Mouse (Mus musculus): ENCODE results near the gene Snrnp70. TPM values are rescaled to one million over a fixed set of nuclear protein-coding genes. Genes with fewer than 3 reads are reported as not detected.
A peak's percentile ranks its signal among the peaks of the same experiment; 100 is the strongest.

Snrnp70 gene
- polyA plus RNA-seq, 1 experiment from 2014 or later, result 136 TPM

DNA sequence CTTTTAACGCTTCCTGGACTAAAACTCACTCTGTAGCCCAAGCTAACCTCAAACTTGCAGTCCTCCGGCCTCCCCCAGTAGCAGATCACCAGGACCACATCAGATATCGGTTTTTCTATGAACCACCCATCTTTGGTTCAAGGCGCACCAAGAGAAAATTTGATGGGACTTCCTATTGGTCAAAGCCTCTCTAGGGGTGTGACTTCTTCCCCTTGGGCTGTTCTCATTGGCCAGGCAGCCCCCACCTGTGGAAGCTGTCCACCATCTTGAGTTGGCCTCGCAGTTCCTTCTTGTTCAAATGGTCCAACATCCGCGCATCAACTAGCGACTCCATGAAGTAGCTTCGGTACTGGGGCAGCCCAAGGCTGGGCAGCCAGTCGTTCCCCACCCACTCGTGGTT is 53.5 kb downstream of the Snrnp70 start:
- H3K4me3 ChIP-seq, result no peak overlapping the region
- no peak overlapping the region for H3K27ac ChIP-seq (replicated peaks)
- no peak overlapping the region for H3K9ac ChIP-seq
- no peaks in the 10 kb centered on the region for H3K36me3 ChIP-seq
- WGBS, result 83% methylated on average over 11 of the region's 11 CpGs
- H3K9me3 ChIP-seq, result no peaks in the 10 kb centered on the region
- H3K27me3 ChIP-seq (replicated peaks), result peaks cover 20% of the 10 kb centered on the region
- H3K4me2 ChIP-seq, result no peak overlapping the region
- no peak for ATAC-seq (ENCODE audit: extremely low read depth, insufficient number of reproducible peaks, low FRiP score, low TSS enrichment)
- H3K4me1 ChIP-seq, result peaks cover 45% of the 10 kb centered on the region

GRCm38 (mm10) chr7:45341303-45341702 is 54.2 kb downstream of the Snrnp70 start:
- Histone ChIP-seq H3K27ac (replicated peaks) (peak overlapping the region; percentile 56), H3K9ac (peak overlapping the region; percentile 47; the same call in 1 of the 2 replicates), H3K4me3 (peak overlapping the region; percentile 60), H3K36me3 (no peaks in the 10 kb centered on the region), H3K4me2 (peak overlapping the region; percentile 79), H3K4me1 (peaks cover 49% of the 10 kb centered on the region), H3K27me3 (replicated peaks) (peaks cover 20% of the 10 kb centered on the region), H3K9me3 (no peaks in the 10 kb centered on the region)
- 1% methylated on average over 8 of the region's 8 CpGs for WGBS
- no peak for ATAC-seq (ENCODE audit: extremely low read depth, insufficient number of reproducible peaks, low FRiP score, low TSS enrichment)

GRCm38 (mm10) chr7:45340669-45341068 is 54.9 kb downstream of the Snrnp70 start:
- 2% methylated on average over 11 of the region's 11 CpGs for WGBS
- no peak for ATAC-seq (ENCODE audit: extremely low read depth, insufficient number of reproducible peaks, low FRiP score, low TSS enrichment)
- peak overlapping the region; percentile 56 for H3K27ac ChIP-seq (replicated peaks)
- H3K9me3 ChIP-seq, result no peaks in the 10 kb centered on the region
- peak overlapping the region; percentile 82 for H3K9ac ChIP-seq
- peaks cover 52% of the 10 kb centered on the region for H3K4me1 ChIP-seq
- no peaks in the 10 kb centered on the region for H3K36me3 ChIP-seq
- H3K27me3 ChIP-seq (replicated peaks), result peaks cover 20% of the 10 kb centered on the region
- H3K4me2 ChIP-seq, result peak overlapping the region; percentile 79
- peak overlapping the region; percentile 60 for H3K4me3 ChIP-seq

DNA sequence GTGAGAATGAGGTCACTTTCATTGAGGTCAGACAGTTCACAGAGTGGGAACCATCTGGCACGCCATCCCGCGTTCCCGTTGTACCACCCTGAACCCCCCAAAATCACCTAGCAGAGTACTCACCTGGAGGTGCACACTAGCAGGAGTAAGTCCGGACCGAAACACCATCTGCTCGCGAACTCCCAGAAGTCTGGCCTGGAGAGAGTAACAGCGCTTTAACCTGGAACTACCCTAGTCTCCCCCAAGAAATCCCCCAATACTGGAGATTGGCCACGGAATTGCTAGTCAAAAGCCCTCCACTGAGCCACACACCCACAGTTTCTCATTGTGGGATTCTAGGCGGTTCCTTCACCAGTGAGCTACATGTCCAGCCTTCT is 55.5 kb downstream of the Snrnp70 start:
- Histone ChIP-seq H3K27ac (replicated peaks) (0 out of 2 replicates have a peak overlapping the region, but pooled peaks have one; percentile 20), H3K9me3 (no peaks in the 10 kb centered on the region), H3K36me3 (no peaks in the 10 kb centered on the region), H3K4me1 (peaks cover 58% of the 10 kb centered on the region), H3K4me2 (peak overlapping the region; percentile 79), H3K4me3 (peak overlapping the region; percentile 60), H3K9ac (peak overlapping the region; percentile 82), H3K27me3 (replicated peaks) (peaks cover 20% of the 10 kb centered on the region)
- WGBS, result 2% methylated on average over 11 of the region's 11 CpGs
- no peak for ATAC-seq (ENCODE audit: extremely low read depth, insufficient number of reproducible peaks, low FRiP score, low TSS enrichment)

DNA sequence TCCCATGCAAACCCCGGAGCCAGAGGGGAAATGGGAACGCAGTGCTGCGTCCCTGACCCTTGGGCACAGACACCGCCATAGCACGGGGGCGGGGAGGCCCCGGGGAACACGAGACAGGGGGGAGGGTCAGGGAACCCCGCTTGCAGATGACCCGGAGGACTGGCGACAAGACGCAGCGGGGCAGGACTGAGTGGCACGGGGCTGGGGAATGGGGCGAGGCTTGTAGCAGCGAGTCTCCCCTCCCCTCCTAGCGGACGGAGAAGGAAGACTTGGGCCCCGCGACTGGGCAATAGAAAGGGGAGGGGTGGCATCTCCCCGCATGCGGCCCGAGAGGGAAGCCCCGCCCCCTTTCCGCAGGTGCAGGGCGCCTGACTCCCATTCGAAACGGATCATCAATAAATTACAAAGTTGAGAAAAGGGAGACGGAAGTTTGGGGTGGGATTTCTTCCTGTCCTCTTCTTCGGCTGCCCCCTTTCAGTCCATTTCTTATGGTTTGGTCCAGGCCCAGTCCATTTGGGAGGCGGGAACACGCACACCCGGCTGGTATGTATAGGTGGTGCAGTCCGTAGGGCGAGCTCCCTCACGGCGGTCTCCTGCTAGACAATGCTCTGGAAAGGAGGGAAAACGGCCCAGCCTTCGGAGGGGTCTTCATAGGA is 56.0 kb downstream of the Snrnp70 start:
- H3K36me3 ChIP-seq, result no peaks in the 10 kb centered on the region
- under 1% methylated on average over 39 of the region's 39 CpGs for WGBS
- H3K27me3 ChIP-seq (replicated peaks), result peaks cover 20% of the 10 kb centered on the region
- peak overlapping the region; percentile 82 for H3K9ac ChIP-seq
- H3K4me1 ChIP-seq, result peaks cover 64% of the 10 kb centered on the region
- ATAC-seq (ENCODE audit: extremely low read depth, insufficient number of reproducible peaks, low FRiP score, low TSS enrichment), result peak; percentile 62
- peak overlapping the region; percentile 60 for H3K4me3 ChIP-seq
- H3K9me3 ChIP-seq, result no peaks in the 10 kb centered on the region
- H3K27ac ChIP-seq (replicated peaks), result peak overlapping the region; percentile 61; the same call in 1 of the 2 replicates
- peak overlapping the region; percentile 79 for H3K4me2 ChIP-seq

- Histone ChIP-seq H3K27ac (replicated peaks) (no peak overlapping the region), H3K4me1 (peaks cover 71% of the 10 kb centered on the region), H3K4me2 (peak overlapping the region; percentile 79), H3K9me3 (no peaks in the 10 kb centered on the region), H3K4me3 (peak overlapping the region; percentile 60), H3K36me3 (no peaks in the 10 kb centered on the region), H3K27me3 (replicated peaks) (peaks cover 19% of the 10 kb centered on the region), H3K9ac (peak overlapping the region; percentile 82)
- ATAC-seq (ENCODE audit: extremely low read depth, insufficient number of reproducible peaks, low FRiP score, low TSS enrichment), result no peak
- 7% methylated on average over 14 of the region's 14 CpGs for WGBS
Measured at GRCm38 (mm10) chr7:45338161-45338911, 57.2 kb downstream of the Snrnp70 start.

- peak overlapping the region; percentile 60 for H3K4me3 ChIP-seq
- ATAC-seq (ENCODE audit: extremely low read depth, insufficient number of reproducible peaks, low FRiP score, low TSS enrichment), result no peak
- peak overlapping the region; percentile 79 for H3K4me2 ChIP-seq
- H3K9me3 ChIP-seq, result no peaks in the 10 kb centered on the region
- WGBS, result 13% methylated on average over 4 of the region's 4 CpGs
- H3K27me3 ChIP-seq (replicated peaks), result peaks cover 15% of the 10 kb centered on the region
- no peaks in the 10 kb centered on the region for H3K36me3 ChIP-seq
- H3K27ac ChIP-seq (replicated peaks), result no peak overlapping the region
- peak overlapping the region; percentile 58 for H3K9ac ChIP-seq
- peaks cover 78% of the 10 kb centered on the region for H3K4me1 ChIP-seq
Measured at GRCm38 (mm10) chr7:45337469-45337868, 58.1 kb downstream of the Snrnp70 start.

DNA sequence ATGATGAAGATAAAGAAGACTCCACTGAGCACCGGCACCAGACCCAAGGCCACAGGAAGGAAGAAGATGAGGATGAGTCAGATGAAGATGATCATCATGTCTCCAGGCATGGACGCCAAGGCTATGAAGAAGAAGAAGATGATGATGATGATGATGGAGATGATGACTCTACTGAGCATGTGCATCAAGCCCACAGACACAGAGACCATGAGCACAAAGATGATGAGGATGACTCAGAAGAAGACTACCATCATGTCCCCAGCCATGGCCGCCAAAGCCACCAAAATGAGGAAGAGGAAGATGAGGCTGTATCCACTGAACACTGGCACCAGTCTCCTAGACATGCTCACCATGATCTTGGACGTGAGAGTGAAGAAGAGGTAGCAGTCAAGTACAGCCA is 59.2 kb downstream of the Snrnp70 start:
- no peak overlapping the region for H3K9ac ChIP-seq
- no peaks in the 10 kb centered on the region for H3K9me3 ChIP-seq
- WGBS, result 82% methylated on average over 4 of the region's 4 CpGs
- H3K4me1 ChIP-seq, result peaks cover 87% of the 10 kb centered on the region
- H3K27ac ChIP-seq (replicated peaks), result no peak overlapping the region
- H3K36me3 ChIP-seq, result peaks cover 3% of the 10 kb centered on the region; the same call in 1 of the 2 replicates
- peaks cover 12% of the 10 kb centered on the region for H3K27me3 ChIP-seq (replicated peaks)
- no peak overlapping the region for H3K4me2 ChIP-seq
- no peak overlapping the region for H3K4me3 ChIP-seq
- ATAC-seq (ENCODE audit: extremely low read depth, insufficient number of reproducible peaks, low FRiP score, low TSS enrichment), result no peak

GRCm38 (mm10) chr7:45335056-45335455 is 60.5 kb downstream of the Snrnp70 start, which contains the start of gene Hrc:
Hrc (plus strand) TSS chr7:45335290.
- peaks cover 12% of the 10 kb centered on the region for H3K27me3 ChIP-seq (replicated peaks)
- peaks cover 3% of the 10 kb centered on the region; the same call in 1 of the 2 replicates for H3K36me3 ChIP-seq
- peak within 1 kb of the TSS; percentile 97 for H3K27ac ChIP-seq (replicated peaks)
- H3K4me1 ChIP-seq, result peaks cover 82% of the 10 kb centered on the region
- WGBS, result 18% methylated on average over 5 of the region's 5 CpGs
- H3K4me3 ChIP-seq, result peak within 1 kb of the TSS; percentile 64
- H3K9me3 ChIP-seq, result no peaks in the 10 kb centered on the region
- 0 out of 2 replicates have a peak, but pooled peaks have one; percentile 6 for ATAC-seq (ENCODE audit: extremely low read depth, insufficient number of reproducible peaks, low FRiP score, low TSS enrichment)
- H3K4me2 ChIP-seq, result peak within 1 kb of the TSS; percentile 85
- H3K9ac ChIP-seq, result peak within 1 kb of the TSS; percentile 82

GRCm38 (mm10) chr7:45334605-45335004 is 60.9 kb downstream of the Snrnp70 start:
- Histone ChIP-seq H3K27ac (replicated peaks) (peak overlapping the region; percentile 97), H3K36me3 (peaks cover 3% of the 10 kb centered on the region; the same call in 1 of the 2 replicates), H3K27me3 (replicated peaks) (peaks cover 12% of the 10 kb centered on the region), H3K4me1 (peaks cover 78% of the 10 kb centered on the region), H3K4me3 (peak overlapping the region; percentile 64), H3K4me2 (peak overlapping the region; percentile 85), H3K9ac (peak overlapping the region; percentile 82), H3K9me3 (no peaks in the 10 kb centered on the region)
- no peak; the same call in 1 of the 2 replicates for ATAC-seq (ENCODE audit: extremely low read depth, insufficient number of reproducible peaks, low FRiP score, low TSS enrichment)
- WGBS, result 16% methylated on average over 3 of the region's 3 CpGs

GRCm38 (mm10) chr7:45333431-45333982 is 62.0 kb downstream of the Snrnp70 start, which contains the start of gene Trpm4:
Trpm4 (minus strand) TSS chr7:45333780.
- Histone ChIP-seq H3K27me3 (replicated peaks) (peaks cover 11% of the 10 kb centered on the region), H3K4me2 (peak within 1 kb of the TSS; percentile 85), H3K9ac (peak within 1 kb of the TSS; percentile 82), H3K4me3 (peak within 1 kb of the TSS; percentile 64), H3K36me3 (peaks cover 3% of the 10 kb centered on the region; the same call in 1 of the 2 replicates), H3K4me1 (peaks cover 76% of the 10 kb centered on the region), H3K9me3 (no peaks in the 10 kb centered on the region), H3K27ac (replicated peaks) (peak within 1 kb of the TSS; percentile 97)
- ATAC-seq (ENCODE audit: extremely low read depth, insufficient number of reproducible peaks, low FRiP score, low TSS enrichment), result 0 out of 2 replicates have a peak, but pooled peaks have one; percentile 22
- WGBS, result under 1% methylated on average over 38 of the region's 38 CpGs
